Mouse (Mus musculus): Measurements from ENCODE around the gene Sik3.
A peak's percentile ranks its signal among the peaks of the same experiment; 100 is the strongest.

The Sik3 gene

GRCm38 (mm10) chr9:46270782-46271181 lies 258.2 kb downstream of the Sik3 start:
- no peak for DNase-seq (ENCODE audit: low read depth, low spot score)

GRCm38 (mm10) chr9:46272070-46272469 lies 259.4 kb downstream of the Sik3 start:
- DNase-seq (ENCODE audit: low read depth, low spot score): no peak

- peak; percentile 94 for DNase-seq (ENCODE audit: low read depth, low spot score)
These were observed 260.2 kb downstream of the Sik3 start, which contains the start of gene Zpr1 for GRCm38 (mm10) chr9:46272677-46273454. Gene Zpr1 (plus strand): TSS chr9:46273064.

All from mesoderm, embryonic 11.5 days (tissue).